Mouse (Mus musculus) cerebellum, postnatal 4 days (tissue): ENCODE results near the gene Smtnl2.
"Not testable (repeated sequence)": the region's sequence is repeated elsewhere in the genome, so short reads cannot be mapped to it uniquely, and the experiment has no call there.

ENCODE experiments used
- DNase-seq, 2 experiments: peaks; one replicate each; pipeline ENCODE4 v3.0.0; 2022; ENCODE audit warnings: low spot score in 2 of 2, mixed read lengths in 1 of 2

The Smtnl2 gene

GRCm38 (mm10) chr11:72411093-72411921, at the start of gene Smtnl2:
TSS of gene Smtnl2 (minus strand) at chr11:72411713.
- DNase-seq = peak in 1 of 2 experiments; percentile 48

- no peak for DNase-seq
Observed at GRCm38 (mm10) chr11:72458502-72458901, 47.0 kb upstream of the Smtnl2 start.

DNA sequence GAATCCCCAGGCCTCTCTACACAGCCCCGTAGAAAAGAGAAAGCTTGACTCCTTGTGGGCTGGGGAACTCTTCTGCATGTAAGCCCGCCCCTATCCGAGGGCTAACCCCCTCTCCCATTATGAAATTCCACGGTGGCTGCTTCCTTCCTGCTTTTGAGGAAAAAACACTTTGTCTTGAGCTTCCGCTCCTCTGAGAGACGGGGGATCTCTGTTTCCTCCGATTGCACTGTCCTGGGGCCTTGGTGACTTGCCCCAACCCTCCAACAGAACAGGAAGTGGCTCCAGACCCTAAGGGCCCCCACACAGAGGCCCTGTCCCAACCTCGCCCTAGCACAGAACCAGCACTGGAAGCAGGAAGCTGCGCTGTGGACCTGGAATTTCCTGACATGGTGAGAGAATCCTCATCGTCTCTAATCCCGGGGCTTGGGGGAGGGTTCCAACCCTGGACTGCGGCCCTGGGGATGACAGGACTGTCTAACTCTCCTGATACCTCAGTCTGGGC, 46.5 kb upstream of the Smtnl2 start:
- no peak for DNase-seq

DNA sequence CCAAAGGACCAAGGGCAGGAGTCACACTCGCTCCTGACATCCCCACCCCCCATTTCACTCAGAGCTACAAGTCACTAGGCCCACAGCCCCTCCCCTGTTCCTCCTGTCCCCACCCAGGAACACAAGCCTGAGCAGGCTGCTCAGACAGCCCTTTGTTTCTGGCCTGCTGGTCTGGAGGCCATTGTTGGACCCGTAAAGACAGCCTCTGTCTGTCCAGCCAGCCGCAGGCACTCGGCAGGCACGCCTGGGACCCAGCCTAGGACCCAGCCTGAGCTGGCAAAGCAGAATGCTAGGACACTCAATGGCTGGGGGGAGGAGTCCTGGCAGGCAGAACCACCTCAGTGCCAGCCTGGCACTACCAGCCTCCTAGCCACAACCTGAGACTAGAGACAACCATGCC, 44.2 kb upstream of the Smtnl2 start:
- DNase-seq = peak in 1 of 2 experiments; percentile 39

- DNase-seq = no peak
Observed at GRCm38 (mm10) chr11:72453105-72453953, 41.8 kb upstream of the Smtnl2 start.

- DNase-seq = no peak
Observed at GRCm38 (mm10) chr11:72452140-72452665, 40.7 kb upstream of the Smtnl2 start.

DNA sequence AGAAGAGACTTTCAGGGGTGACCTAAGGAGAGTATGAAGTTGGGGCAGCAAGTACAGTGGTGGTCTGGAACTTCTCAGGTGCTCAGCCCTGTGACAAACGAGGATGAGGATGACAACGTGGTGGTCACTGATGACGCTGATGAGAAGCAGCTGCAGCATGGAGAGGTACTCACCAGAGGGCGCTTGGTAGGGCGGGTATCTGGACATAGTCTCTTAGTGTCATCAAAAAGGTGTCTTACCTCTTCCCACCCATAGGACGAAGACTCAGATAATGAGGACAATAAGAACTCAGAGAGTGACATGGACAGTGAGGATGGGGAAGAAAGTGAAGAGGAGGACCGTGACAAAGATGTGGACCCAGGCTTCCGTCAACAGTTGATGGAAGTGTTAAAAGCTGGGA, 36.0 kb upstream of the Smtnl2 start:
- no peak for DNase-seq

DNA sequence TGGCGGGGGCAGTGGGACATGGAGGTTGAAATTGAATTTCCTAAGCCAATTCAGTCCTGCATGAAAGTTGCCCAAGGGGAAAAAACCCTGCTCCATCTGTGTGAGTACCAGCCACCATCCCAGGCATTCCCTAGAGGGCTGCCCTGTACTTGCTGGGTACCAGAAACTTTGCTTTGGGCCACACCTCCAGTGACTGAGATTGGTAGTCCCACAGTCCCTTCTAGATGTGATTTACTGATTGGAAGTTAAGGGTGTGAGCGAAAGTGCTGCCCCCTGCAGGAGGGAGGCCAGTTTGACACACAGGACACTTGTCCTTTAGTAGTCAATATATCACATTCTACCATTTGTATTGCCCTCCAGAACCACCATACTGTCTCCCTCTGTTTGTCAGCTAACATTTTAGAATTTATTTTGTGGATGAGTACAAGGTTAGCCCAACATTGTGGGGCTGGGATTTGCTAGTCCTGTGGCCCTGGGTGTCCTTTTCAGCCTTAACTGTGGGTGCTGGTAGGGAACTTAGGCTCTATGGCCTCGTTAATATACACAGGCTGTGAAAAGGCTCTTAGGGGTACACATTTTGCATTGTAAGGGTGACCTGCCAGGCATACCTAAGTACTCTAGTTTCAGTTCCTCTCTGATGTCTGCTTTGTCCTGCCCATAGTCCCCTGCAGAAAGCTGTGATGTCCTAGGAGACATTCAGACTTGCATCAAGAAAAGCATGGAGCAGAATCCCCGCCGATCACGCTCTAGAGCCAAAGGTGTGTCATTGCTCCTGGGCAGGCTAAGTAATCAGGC, 35.0 kb upstream of the Smtnl2 start:
- DNase-seq = no peak

DNA sequence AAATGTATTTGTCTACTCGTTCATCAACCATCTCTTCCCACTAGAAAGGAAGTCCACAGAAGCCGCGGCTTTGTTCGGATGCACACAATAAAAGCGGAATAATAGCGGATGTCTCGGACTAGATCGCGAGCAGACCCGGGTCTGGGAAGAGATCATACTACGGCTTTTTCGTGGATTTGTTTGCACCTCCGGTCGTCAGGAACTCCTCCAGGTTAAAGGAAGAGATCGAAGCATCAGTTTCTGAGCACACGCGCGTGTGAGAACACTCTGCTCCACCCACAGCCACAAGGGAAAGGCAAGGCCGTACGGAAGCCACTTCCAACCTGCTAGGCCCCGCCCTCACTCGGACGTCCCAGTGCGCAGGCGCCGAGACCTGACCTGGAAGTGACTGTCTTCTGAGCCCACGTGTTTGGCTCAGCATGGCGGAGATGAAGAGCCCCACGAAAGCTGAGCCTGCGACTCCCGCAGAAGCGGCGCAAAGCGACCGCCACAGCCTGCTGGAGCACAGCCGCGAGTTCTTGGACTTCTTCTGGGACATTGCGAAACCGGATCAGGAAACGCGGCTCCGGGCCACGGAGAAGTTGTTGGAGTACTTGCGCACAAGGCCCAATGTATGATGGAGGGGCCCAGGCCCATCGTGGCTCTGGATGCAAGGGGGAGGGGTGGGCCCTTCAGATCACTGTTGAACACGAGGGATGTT, 29.6 kb upstream of the Smtnl2 start, which contains the start of gene Mybbp1a:
Gene Mybbp1a, plus strand, starts transcription at position 391 of the 700 bp plus-strand sequence.
- DNase-seq = peak; percentile 97 to 98

DNA sequence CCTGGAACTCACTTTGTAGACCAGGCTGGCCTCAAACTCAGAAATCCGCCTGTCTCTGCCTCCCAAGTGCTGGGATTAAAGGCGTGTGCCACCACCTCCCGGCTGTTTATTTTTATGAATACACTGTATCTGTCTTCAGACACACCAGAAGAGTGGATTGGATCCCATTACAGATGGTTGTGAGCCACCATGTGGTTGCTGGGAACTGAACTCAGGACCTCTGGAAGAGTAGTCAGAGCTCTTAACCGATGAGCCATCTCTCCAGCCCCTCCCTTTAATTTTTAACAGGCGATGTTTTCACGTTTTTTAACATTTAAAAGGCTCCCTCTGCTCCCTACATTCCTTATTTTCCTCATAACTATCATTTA, 29.1 kb upstream of the Smtnl2 start:
- not testable (repeated sequence) for DNase-seq

DNA sequence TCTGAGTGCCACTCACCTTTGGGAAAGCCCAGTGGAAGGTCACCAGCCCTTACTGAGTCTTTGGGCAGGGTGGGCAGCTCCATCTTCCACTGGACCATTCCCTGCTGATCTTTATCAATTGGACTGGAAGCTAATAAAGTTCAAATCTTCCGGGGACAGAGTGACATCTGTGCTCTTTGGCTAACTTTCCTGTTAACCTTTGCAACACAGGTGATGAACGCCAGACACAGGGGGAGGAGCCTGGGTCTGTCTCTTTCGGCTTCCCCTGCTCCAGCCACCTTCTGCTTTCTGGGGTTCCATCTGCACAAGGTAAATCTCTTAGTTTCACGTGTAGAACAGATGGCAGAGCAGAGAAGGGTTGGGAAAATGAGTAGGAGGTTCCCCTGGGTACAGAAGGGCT, 26.9 kb upstream of the Smtnl2 start:
- DNase-seq = no peak

DNA sequence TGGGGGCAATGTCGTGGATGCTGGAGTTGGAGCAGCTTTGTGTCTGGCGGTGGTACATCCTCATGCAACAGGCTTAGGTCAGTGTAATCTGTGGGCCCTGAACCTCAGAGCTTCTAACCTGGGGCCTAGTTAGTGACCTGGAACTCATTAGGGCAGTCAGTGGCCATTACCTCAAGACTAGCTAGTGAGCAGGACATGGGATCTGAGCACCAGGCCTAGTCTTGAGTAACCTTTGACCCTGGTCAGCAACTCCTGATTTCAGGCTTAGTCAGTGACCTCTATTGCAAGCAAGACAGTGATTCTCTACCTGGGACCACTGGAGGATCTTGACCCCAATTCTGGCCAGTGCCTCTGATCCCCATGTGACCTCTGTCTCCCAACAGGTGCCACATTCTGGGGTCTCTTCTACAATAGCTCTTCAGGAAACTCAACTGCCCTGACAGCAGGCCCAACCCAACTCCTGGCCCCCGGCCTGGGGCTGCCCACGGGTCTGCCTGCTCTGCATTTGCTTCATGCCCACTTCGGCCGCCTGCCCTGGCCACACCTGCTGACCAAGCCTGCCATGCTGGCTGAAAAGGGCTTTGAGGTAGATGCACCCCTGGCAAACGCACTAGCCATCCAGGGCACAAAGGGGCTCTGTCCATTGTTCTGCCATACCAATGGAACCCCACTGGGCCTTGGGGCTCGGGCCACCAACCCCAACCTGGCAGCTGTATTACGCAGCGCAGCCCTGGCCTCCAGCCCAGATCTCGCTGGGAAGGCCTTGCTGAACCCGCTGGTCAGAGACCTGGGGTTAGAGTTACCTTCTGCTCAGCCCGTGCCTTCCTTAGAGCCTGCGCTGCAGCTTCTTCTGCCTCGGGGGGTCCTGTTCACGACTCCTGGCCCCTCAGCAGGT, 25.5 kb upstream of the Smtnl2 start:
- DNase-seq = peak in 1 of 2 experiments; percentile 40

GRCm38 (mm10) chr11:72436271-72436670, 24.8 kb upstream of the Smtnl2 start:
- no peak for DNase-seq

DNA sequence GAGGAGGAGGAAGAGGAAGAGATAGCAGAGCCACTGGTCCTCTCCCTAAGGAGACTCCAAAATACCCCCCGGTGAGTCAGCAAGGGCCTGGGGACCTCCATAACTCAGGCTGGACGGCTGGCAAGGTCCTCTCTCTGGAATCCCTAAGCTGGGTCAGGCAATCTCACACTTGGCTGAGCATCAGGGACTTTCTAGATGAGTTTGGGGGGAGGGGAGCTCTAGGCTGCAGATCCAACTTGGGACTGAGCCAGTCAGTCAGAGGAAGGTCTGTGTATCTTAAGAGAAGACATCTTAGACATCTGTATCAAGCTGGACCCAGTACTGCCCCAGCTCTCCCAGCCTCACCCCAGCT, 24.2 kb upstream of the Smtnl2 start:
- no peak for DNase-seq

GRCm38 (mm10) chr11:72434963-72435693, 23.6 kb upstream of the Smtnl2 start, which contains the start of gene Ggt6:
TSS of gene Ggt6 (plus strand) at chr11:72435526.
- no peak for DNase-seq

DNA sequence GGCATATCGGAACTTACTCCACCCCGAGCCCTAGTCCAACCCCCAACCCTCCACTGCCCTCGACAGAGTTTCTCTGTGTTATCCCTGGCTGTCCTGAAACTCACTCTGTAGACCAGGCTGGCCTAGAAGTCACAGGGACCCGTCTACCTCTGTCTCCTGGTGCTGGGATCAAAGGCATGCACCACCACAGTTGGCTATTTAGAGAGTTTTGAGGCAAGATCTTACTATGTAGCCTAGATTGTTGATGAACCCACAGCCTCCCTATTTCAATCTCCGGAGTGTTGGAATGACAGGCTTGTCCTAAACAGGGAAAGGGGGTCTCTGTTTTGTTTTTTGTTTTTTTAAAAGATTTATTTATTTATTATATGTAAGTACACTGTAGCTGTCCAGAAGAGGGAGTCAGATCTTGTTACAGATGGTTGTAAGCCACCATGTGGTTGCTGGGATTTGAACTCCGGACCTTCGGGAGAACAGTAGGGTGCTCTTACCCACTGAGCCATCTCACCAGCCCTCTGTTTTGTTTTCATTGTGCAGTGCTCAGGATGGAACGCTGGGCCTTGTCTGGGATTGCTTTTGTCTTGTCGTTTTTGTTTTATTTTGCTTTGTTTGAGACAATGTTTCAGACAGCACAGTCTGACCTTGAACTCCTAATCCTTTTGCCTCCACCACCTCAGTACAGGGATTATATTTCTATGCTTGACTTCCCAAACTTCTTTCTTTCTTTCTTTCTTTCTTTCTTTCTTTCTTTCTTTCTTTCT, 19.0 kb upstream of the Smtnl2 start:
- DNase-seq = not testable (repeated sequence)

DNA sequence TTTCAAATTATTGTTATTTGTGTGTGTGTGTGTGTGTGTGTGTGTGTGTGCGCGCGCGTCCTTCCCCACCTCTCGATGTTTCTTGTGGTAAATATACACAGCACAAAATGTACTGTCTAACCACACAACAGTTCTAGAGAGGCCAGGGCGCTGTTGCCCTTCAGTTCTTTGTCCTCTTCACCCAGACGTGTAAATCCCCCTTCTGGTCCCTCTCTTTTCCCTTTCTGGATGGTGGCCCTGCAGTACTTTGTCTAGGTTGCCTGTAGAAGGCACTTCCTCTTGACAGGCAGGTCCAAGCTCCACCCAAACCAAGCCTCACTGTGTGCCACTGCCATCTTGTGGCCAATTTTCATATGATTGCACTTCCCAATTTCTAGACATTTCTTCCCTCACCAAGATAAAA, 17.8 kb upstream of the Smtnl2 start:
- DNase-seq = peak in 1 of 2 experiments; percentile 77

GRCm38 (mm10) chr11:72428694-72429093, 17.2 kb upstream of the Smtnl2 start:
- DNase-seq = peak; percentile 58 to 83
